Mouse (Mus musculus) CH12.LX (cell line): ENCODE measurements around the gene Zfp978. TPM values are rescaled to one million over a fixed set of nuclear protein-coding genes. Genes with fewer than 3 reads are reported as not detected.
"Not testable (repeated sequence)": the region's sequence is repeated elsewhere in the genome, so short reads cannot be mapped to it uniquely, and the experiment has no call there.

Source experiments
- DNase-seq: peaks from one replicate; pipeline ENCODE4 v3.0.0-alpha.2; 2013; ENCODE audit errors: extremely low read depth
- H3K27ac ChIP-seq: 2 replicates; pipeline ENCODE4 v1.5.1; 2012; ENCODE audit warnings: low read depth, mild to moderate bottlenecking, control low read depth, moderate library complexity; ENCODE audit not compliant: insufficient read depth
- H3K27me3 ChIP-seq: replicated peaks from 2 replicates; pipeline ENCODE3; 2012; ENCODE audit warnings: inconsistent platforms
- H3K36me3 ChIP-seq, 2 experiments: replicated peaks in 1 of 2; 2 replicates each; pipeline versions ENCODE3 to v1.6.1; 2012; ENCODE audit warnings: inconsistent platforms in 1 of 2, low read length in 1 of 2, mild to moderate bottlenecking in 1 of 2, mixed read lengths in 1 of 2, moderate library complexity in 1 of 2; ENCODE audit not compliant: control insufficient read depth in 1 of 2, insufficient read depth in 1 of 2
- H3K4me1 ChIP-seq, 2 experiments: 2 replicates each; pipeline ENCODE4 v1.6.1; 2012; ENCODE audit warnings: inconsistent platforms in 1 of 2, moderate library complexity in 1 of 2; ENCODE audit not compliant: insufficient read depth in 2 of 2, control insufficient read depth in 1 of 2
- H3K4me2 ChIP-seq: 2 replicates; pipeline ENCODE4 v1.6.1; 2012; ENCODE audit warnings: low read depth, mild to moderate bottlenecking, control low read depth; ENCODE audit not compliant: poor library complexity, insufficient read depth, severe bottlenecking
- H3K4me3 ChIP-seq, 3 experiments: fragments of 150-350 bp in 1 of 3; sonication (generic) in 1 of 3; replicated peaks in 1 of 3; 2 replicates each; pipeline versions ENCODE3 to v1.5.1; 2011 to 2012; ENCODE audit warnings: low read depth in 2 of 3, low read length in 2 of 3, mild to moderate bottlenecking in 2 of 3, moderate library complexity in 2 of 3, control low read depth in 1 of 3, improper control_type of control experiment in 1 of 3, inconsistent platforms in 1 of 3, mixed read lengths in 1 of 3; ENCODE audit not compliant: poor library complexity in 1 of 3
- H3K79me2 ChIP-seq: replicated peaks from 2 replicates; pipeline ENCODE4 v1.6.1; 2012; ENCODE audit warnings: mild to moderate bottlenecking, moderate library complexity; ENCODE audit not compliant: control insufficient read depth, poor library complexity, insufficient read depth, severe bottlenecking; ENCODE audit errors: extremely low read depth
- H3K9ac ChIP-seq: 2 replicates; pipeline ENCODE4 v1.6.1; 2012; ENCODE audit warnings: low read depth, mild to moderate bottlenecking, control low read depth, moderate library complexity; ENCODE audit not compliant: insufficient read depth
- H3K9me3 ChIP-seq: replicated peaks from 2 replicates; pipeline ENCODE3; 2012; ENCODE audit warnings: low read length, inconsistent platforms, mixed read lengths
- dilution Hi-C: fragments of 300-500 bp; cut with MboI; formaldehyde crosslinking; loops from 2 replicates; pipeline ENCODE4 v1.14.3; 2020; ENCODE audit warnings: low sequenced_read_pairs; ENCODE audit not compliant: extremely low pct_unique_long_range_greater_than_20kb, extremely low pct_ligation_motif_present
- in situ Hi-C: fragments of 300-500 bp; cut with MboI; formaldehyde crosslinking; loops from 3 replicates; pipeline ENCODE4 v1.14.3; 2019; ENCODE audit warnings: low sequenced_read_pairs, low pct_ligation_motif_present, low pct_unique_long_range_greater_than_20kb, mixed read lengths
- polyA plus RNA-seq: library from polyadenylated mRNA; unstranded; fragments of >175 nt; gene quantifications from 2 replicates; pipeline ENCODE4 v1.2.1, GENCODE M21; 2012; ENCODE audit warnings: low read depth; ENCODE audit not compliant: insufficient read length
- total RNA-seq, 2 experiments: library from RNA; depleted of rRNA; stranded (reverse); fragments of 300-350 nt in 1 of 2; fragments of >200 nt in 1 of 2; gene quantifications; 2 replicates each; pipeline ENCODE4 v1.2.3; 2012 to 2014

Gene Zfp978
- total and polyA plus RNA-seq, 3 experiments: 0.72 TPM; not detected in 2

GRCm38 (mm10) chr4:147343042-147343908 lies 17.8 kb upstream of the Zfp978 start:
- DNase-seq, H3K4me2 ChIP-seq, dilution Hi-C loops, H3K9ac ChIP-seq, H3K79me2 ChIP-seq, H3K4me1 ChIP-seq, H3K36me3 ChIP-seq, H3K27me3 ChIP-seq, H3K4me3 ChIP-seq, H3K27ac ChIP-seq: not testable (repeated sequence)
- H3K9me3 ChIP-seq: peaks cover 20% of the 10 kb centered on the region
- in situ Hi-C loops: loop anchor here (25.0 kb wide), 1 partner anchor 1806 kb away; no protein-coding TSS in a partner anchor

GRCm38 (mm10) chr4:147345061-147345554 lies 16.0 kb upstream of the Zfp978 start:
- in situ Hi-C loops: loop anchor here (25.0 kb wide), 1 partner anchor 1808 kb away; no protein-coding TSS in a partner anchor
- H3K27ac ChIP-seq, DNase-seq, H3K79me2 ChIP-seq, H3K27me3 ChIP-seq, H3K4me3 ChIP-seq, H3K4me2 ChIP-seq, H3K36me3 ChIP-seq, dilution Hi-C loops, H3K4me1 ChIP-seq, H3K9ac ChIP-seq: not testable (repeated sequence)
- peaks cover 18% of the 10 kb centered on the region for H3K9me3 ChIP-seq

- in situ Hi-C loops: loop anchor here (25.0 kb wide), 1 partner anchor 1809 kb away; no protein-coding TSS in a partner anchor
- H3K79me2 ChIP-seq, H3K27ac ChIP-seq, H3K4me1 ChIP-seq, H3K9ac ChIP-seq, DNase-seq, dilution Hi-C loops, H3K4me3 ChIP-seq, H3K27me3 ChIP-seq, H3K36me3 ChIP-seq, H3K4me2 ChIP-seq: not testable (repeated sequence)
- peaks cover 23% of the 10 kb centered on the region for H3K9me3 ChIP-seq
Measured at GRCm38 (mm10) chr4:147346361-147347035, 14.6 kb upstream of the Zfp978 start.

GRCm38 (mm10) chr4:147347300-147347699 lies 13.8 kb upstream of the Zfp978 start:
- H3K27me3 ChIP-seq, H3K4me3 ChIP-seq, H3K4me2 ChIP-seq, H3K36me3 ChIP-seq, H3K4me1 ChIP-seq, DNase-seq, H3K79me2 ChIP-seq, dilution Hi-C loops, H3K9ac ChIP-seq, H3K27ac ChIP-seq: not testable (repeated sequence)
- H3K9me3 ChIP-seq: peaks cover 23% of the 10 kb centered on the region
- in situ Hi-C loops: loop anchor here (25.0 kb wide), 1 partner anchor 1810 kb away; no protein-coding TSS in a partner anchor

GRCm38 (mm10) chr4:147347880-147348279 lies 13.2 kb upstream of the Zfp978 start:
- H3K9ac ChIP-seq, H3K36me3 ChIP-seq, H3K27me3 ChIP-seq, H3K27ac ChIP-seq, H3K4me2 ChIP-seq, H3K4me3 ChIP-seq, H3K4me1 ChIP-seq, dilution Hi-C loops, H3K79me2 ChIP-seq, DNase-seq: not testable (repeated sequence)
- in situ Hi-C loops: loop anchor here (25.0 kb wide), 1 partner anchor 1811 kb away; no protein-coding TSS in a partner anchor
- peaks cover 22% of the 10 kb centered on the region for H3K9me3 ChIP-seq

- in situ Hi-C loops: loop anchor here (25.0 kb wide), 1 partner anchor 1811 kb away; no protein-coding TSS in a partner anchor
- DNase-seq, H3K4me2 ChIP-seq, H3K36me3 ChIP-seq, H3K4me3 ChIP-seq, H3K27ac ChIP-seq, H3K4me1 ChIP-seq, H3K27me3 ChIP-seq, dilution Hi-C loops, H3K9ac ChIP-seq, H3K79me2 ChIP-seq: not testable (repeated sequence)
- peaks cover 17% of the 10 kb centered on the region for H3K9me3 ChIP-seq
Measured at GRCm38 (mm10) chr4:147348401-147348800, 12.7 kb upstream of the Zfp978 start.
